Mouse (Mus musculus): ENCODE data around the gene Cpvl.

- TF ChIP-seq CTCF (IDR thresholded peaks at IDR 0.05; ENCODE audit: insufficient read depth, low read depth, low read length) (no peak), POLR2A (IDR thresholded peaks at IDR 0.05; ENCODE audit: insufficient read depth, low read depth, low read length) (no peak)
Measured at GRCm38 (mm10) chr6:53978571-53978970, at the start of gene Cpvl.

Data from olfactory bulb, adult 2 months (tissue).